Mouse (Mus musculus): ENCODE measurements around the gene Hells. TPM values are rescaled to one million over a fixed set of nuclear protein-coding genes. Genes with fewer than 3 reads are reported as not detected.

Hells gene
- total RNA-seq (2023) = 10 to 100 TPM; 27.3 to 36.4 TPM

DNA sequence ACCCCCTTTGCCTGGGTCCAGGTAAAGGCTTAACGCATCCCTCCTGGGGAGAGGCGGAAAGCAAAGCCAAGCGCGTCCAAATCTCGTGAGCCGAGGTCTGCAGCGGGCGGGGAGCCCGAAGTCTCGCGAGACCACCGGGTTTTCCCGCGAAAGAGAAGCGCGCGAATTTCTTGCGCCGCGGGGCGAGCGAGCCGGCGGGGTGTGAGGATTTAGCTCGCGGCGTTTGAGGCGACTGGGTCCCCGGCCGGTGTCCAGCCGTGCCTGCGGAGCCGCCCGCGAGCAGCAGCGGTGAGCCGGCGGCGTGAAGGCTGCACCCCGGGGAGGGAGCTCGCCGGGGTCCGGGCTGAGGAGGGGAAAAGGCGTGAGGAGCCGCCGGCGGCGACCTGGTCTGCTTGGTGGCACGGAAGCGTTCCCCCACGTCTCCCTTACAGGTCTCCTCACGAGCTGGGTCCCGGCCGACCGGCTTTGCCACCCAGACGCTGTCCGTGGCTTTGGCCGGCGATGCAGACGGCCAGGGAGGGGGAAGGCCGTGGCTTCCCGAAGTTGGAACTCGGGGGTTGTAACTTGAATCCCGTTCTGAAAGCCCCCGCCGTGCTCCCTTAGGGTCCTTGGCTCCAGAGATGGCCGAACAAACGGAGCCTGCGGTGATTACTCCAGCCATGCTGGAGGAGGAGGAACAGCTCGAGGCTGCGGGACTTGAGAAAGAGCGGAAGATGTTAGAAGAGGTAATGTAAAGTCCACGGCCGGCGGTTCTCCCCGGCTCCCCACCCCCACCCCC, at the start of gene Hells:
TSS of gene Hells (plus strand) at position 128 of the 778 bp plus-strand sequence.

DNA sequence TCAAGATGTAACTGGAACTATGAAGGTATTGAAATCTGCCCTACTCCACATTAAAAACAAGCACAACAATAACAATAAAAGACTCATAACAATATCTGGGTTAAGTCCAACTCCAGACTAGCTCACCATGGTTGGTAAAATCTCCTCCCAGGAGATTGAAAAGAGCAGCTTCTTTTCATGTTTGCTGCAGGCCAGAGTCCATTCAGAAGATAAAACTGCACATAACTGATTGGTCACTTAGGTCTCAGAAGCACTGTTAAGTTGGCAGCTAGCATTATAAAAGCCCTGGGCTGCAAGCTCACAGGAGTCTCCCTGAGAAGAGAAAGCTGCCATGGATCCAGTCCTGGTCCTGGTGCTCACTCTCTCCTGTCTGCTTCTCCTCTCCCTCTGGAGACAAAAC, 76.0 kb downstream of the Hells start, which contains the start of gene Cyp2c55:
TSS of gene Cyp2c55 (plus strand) at position 305 of the 400 bp plus-strand sequence.

Other genes starting within 250 kb of the Hells start
- gene Noc3l, start 111.7 kb upstream of the Hells start, total RNA-seq (2023) = 1 to 10 TPM; 3.8 to 4.7 TPM
- 1 to 10 TPM in 1 of 2 experiments, under 1 TPM in 1; 0.99 to 1.4 TPM for gene Tbc1d12, start 94.3 kb upstream of the Hells start, total RNA-seq (2023)
- under 1 TPM in 1 of 2 experiments, not detected in 1; 0.20 TPM for gene Cyp2c55, start 76.1 kb downstream of the Hells start, total RNA-seq (2023)
- not detected for gene Cyp2c65, start 130.1 kb downstream of the Hells start, total RNA-seq (2023)
- gene Cyp2c66, start 183.0 kb downstream of the Hells start, total RNA-seq (2023) = not detected